Mouse (Mus musculus): ENCODE measurements at regions not wholly inside any gene's neighbourhood (a gene's known extent, or its start where the extent isn't known, plus 50 kb on each side); places are given as distances from the start of the nearest gene placed in this dataset.

GRCm38 (mm10) chr3:35688111-35688510 is 65.8 kb upstream of the Atp11b start:
- no peak for DNase-seq (ENCODE audit: low spot score)

- no peak for DNase-seq (ENCODE audit: low spot score)
These were observed 65.1 kb upstream of the Atp11b start for GRCm38 (mm10) chr3:35688781-35689180.

- peak; percentile 42 for DNase-seq (ENCODE audit: low spot score)
These were observed 60.9 kb upstream of the Atp11b start for GRCm38 (mm10) chr3:35693039-35693438.

DNA sequence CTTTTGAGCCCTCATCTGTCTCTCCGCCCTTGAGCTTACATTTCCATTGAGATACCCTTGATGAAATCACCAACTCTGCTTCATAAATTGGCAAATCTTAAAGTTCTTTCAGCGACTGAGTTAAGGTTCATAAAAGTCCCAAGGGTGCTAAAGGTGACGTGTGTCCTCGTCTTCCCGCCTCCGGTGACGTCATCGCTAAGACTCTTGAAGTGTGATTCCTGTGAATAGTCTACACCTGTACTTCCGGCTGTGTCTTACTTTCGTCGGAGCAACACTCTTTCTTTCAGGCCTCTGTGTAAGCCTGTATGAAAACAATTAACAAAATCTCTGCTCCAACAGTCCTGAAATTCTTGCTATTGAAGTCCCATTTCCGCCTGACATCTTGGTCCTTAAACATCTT is 60.4 kb upstream of the Atp11b start:
- DNase-seq (ENCODE audit: low spot score), result no peak

DNA sequence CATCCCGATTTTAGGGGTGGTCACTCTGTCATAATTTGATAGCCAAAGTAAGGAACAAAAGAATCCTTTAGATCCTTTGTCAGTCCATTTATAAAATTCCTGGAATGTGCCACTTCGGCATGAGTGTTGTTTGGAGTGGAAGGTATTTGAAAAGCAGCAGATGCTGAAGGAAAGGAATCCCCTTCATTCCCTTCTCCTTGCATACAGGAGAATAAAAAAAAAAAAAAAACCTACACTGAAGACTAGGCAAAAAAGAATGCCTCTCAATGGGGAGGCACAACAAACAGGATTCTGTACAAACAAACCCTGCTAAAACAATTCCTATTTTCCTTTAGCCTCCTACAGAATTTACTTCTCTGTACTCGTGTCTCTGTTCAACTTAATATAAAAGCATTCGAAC is 59.7 kb upstream of the Atp11b start:
- DNase-seq (ENCODE audit: low spot score), result no peak

GRCm38 (mm10) chr3:35695859-35696258 is 58.0 kb upstream of the Atp11b start:
- DNase-seq (ENCODE audit: low spot score), result no peak

GRCm38 (mm10) chr3:35699266-35699665 is 54.6 kb upstream of the Atp11b start:
- DNase-seq (ENCODE audit: low spot score), result no peak

- DNase-seq (ENCODE audit: low spot score), result no peak
These were observed 53.9 kb upstream of the Atp11b start for GRCm38 (mm10) chr3:35699979-35700378.

DNA sequence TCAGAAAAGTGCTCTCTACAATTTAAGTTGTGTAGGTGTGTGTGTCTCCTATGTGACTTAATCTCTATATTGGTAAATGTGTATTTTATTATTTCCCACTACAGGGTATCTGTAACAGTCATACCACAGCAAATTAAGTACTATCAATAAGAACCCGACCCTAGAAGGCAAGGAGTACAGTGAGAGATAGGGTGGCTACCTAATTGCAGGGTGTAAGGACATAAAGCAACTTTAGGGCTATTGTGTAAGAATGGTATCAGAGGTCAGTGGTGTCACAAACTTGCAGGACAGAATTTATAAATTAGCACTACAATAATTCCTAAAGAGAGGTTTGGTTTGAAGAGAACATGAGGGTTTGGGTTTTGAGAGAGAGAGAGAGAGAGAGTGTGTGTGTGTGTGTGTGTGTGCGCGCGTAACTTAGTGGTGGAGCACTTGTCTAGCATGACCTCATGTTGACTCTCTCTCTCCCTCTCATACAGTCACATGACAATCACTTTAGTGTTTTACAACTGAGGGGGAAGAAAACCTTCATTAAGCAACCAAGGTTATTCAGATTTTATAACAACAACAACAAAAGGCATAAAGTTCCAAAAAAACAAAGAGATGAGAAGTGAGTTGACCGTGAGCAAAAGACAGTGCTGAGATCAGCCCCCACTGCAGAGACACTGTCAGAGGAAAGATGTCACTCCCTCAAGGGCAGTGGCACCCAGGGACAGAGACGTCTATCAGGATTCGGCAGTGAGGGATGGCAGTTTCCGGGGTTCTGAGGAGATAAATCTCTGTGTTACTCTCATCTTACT is 50.2 kb upstream of the Atp11b start:
- no peak for DNase-seq (ENCODE audit: low spot score)

Data from yolk sac, embryonic 10.5 days (tissue).